ENCODE assay signal across 7 mouse cellular contexts in the genomic region with DNA sequence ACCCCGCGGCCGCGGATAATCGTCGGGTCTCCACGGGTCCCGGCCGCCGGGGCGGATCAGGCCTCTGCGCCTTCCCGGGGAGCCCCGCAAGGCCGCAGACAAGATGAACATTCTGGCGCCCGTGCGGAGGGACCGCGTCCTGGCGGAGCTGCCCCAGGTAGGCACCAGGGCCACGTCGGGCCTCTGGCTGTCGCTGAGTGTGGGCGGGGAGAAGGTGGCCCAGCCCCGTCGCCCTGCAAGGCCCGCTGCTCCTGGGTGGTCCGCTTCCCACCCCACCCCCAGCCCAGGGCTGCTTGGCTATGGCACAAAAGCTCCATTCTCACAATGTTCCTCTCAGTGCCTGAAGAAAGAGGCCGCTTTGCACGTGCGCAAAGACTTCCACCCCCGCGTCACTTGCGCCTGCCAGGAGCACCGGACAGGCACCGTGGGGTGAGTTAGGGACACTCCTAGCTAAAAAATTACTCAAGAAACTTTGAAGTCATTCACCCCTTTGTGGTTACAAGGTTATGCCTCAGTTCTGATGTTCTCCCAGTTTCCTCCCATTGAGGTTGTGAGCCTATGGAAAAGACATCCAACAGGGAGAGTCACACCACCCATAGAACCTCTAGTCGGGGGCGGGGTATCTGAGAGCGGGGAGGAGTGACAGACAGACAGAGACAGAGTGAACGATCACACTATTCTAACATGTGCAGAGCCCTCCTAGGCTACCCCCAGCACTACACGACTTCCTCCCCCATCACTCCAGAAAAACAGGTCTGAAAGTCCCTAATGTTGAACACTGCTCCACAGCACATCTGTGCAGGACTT. TPM values are rescaled to one million over a fixed set of nuclear protein-coding genes. Genes with fewer than 3 reads are reported as not detected.
DNase-seq lines count a peak whose midpoint lies in the region; ATAC-seq and TF ChIP-seq lines count a peak whose summit lies in the region.

No protein-coding gene starts in this region.

- WGBS in hindbrain, postnatal 0 days = under 1% methylated on average over 36 of the region's 42 CpGs

- peak overlapping the region; percentile 93 for H3K9ac ChIP-seq in hindbrain, postnatal 0 days (replicated peaks; ENCODE audit: low read length)

- no peaks in the 10 kb centered on the region for H3K9me3 ChIP-seq in hindbrain, postnatal 0 days (ENCODE audit: low read length)
- H3K9me3 ChIP-seq in megakaryocyte, embryonic 14.5 days = peaks cover 9% of the 10 kb centered on the region

- 0 out of 2 replicates have a peak, but pooled peaks have one; percentile 30 for ATAC-seq in common myeloid progenitor, adult 5-6 weeks (replicated peaks; ENCODE audit: low read depth, poor library complexity, severe bottlenecking)
- peak; percentile 83 for ATAC-seq in hindbrain, postnatal 0 days

- DNase-seq in R1 (ENCODE audit: low read depth, low spot score) = peak; percentile 91
- DNase-seq in gastrocnemius, adult 8-10 months (ENCODE audit: low spot score in 2 of 2) = peak; percentile 24 to 32
- peak; percentile 88 for DNase-seq in hindbrain, postnatal 0 days (ENCODE audit: low spot score)
- peak; percentile 79 to 89 for DNase-seq in left cerebral cortex, postnatal 14 days (ENCODE audit: low spot score in 2 of 2)
- DNase-seq in right cerebral cortex, postnatal 25 days = peak; percentile 70

- peak overlapping the region; percentile 72 for H3K4me2 ChIP-seq in hindbrain, postnatal 0 days (ENCODE audit: low read depth, low read length)

- H3K4me1 ChIP-seq in hindbrain, postnatal 0 days (ENCODE audit: insufficient read depth, low read length) = 0 out of 2 replicates have a peak, but pooled peaks cover 6% of the 10 kb centered on the region
- peaks cover 28% of the 10 kb centered on the region for H3K4me1 ChIP-seq in megakaryocyte, embryonic 14.5 days

- no peak for TF ChIP-seq CTCF in hindbrain, postnatal 0 days (IDR thresholded peaks at IDR 0.05; ENCODE audit: low read depth)

- no peaks in the 10 kb centered on the region for H3K27me3 ChIP-seq in hindbrain, postnatal 0 days (ENCODE audit: insufficient read depth, low read length)
- H3K27me3 ChIP-seq in megakaryocyte, embryonic 14.5 days (replicated peaks) = peaks cover 68% of the 10 kb centered on the region

- intact Hi-C loops in left cerebral cortex, postnatal 14 days (cut with DNase I) = no loop called here

- H3K27ac ChIP-seq in hindbrain, postnatal 0 days = peak overlapping the region; percentile 95

- H3K36me3 ChIP-seq in hindbrain, postnatal 0 days (ENCODE audit: insufficient read depth, low read length) = peaks cover 18% of the 10 kb centered on the region; the same call in 1 of the 2 replicates
- no peaks in the 10 kb centered on the region for H3K36me3 ChIP-seq in megakaryocyte, embryonic 14.5 days (replicated peaks; ENCODE audit: low read length)

- peak overlapping the region; percentile 69 for H3K4me3 ChIP-seq in hindbrain, postnatal 0 days (ENCODE audit: low read length)
- H3K4me3 ChIP-seq in megakaryocyte, embryonic 14.5 days (replicated peaks) = peak overlapping the region; percentile 92

RNA-seq across cellular contexts. Expression of a gene that starts 1.2 kb away (rescaled TPM):
- 2.0 and 2.8 TPM in 2 replicates for total RNA-seq in common myeloid progenitor, adult 5-6 weeks (2017)
- 1 to 10 TPM; 1.6 to 5.5 (median 3.4) TPM for total RNA-seq in gastrocnemius, adult 8-10 months (2022)
- total RNA-seq in hindbrain, postnatal 0 days (2014; rRNA removed) = 85.6 and 96.4 TPM in 2 replicates
- polyA plus RNA-seq in hindbrain, postnatal 0 days (2015; fragmentation: Nextera tagmentation; extraction: Ambion mirVana) = 63.5 and 76.2 TPM in 2 replicates
- total RNA-seq in left cerebral cortex, postnatal 14 days (2021) = 10 to 100 TPM; 32.6 to 34.5 TPM
- 4.5 TPM in 1 of 2 replicates, not detected in the other for polyA plus RNA-seq in megakaryocyte, embryonic 14.5 days (2012; ENCODE audit: insufficient read depth, low replicate concordance)

RNA-seq across cellular contexts. Expression of a gene that starts 3.8 kb away (rescaled TPM):
- 1.8 TPM in 1 of 2 replicates, not detected in the other for total RNA-seq in common myeloid progenitor, adult 5-6 weeks (2017)
- total RNA-seq in gastrocnemius, adult 8-10 months (2022) = under 1 TPM; 0.34 to 0.88 (median 0.52) TPM
- total RNA-seq in hindbrain, postnatal 0 days (2014; rRNA removed) = 1.9 and 4.9 TPM in 2 replicates
- 5.6 and 5.8 TPM in 2 replicates for polyA plus RNA-seq in hindbrain, postnatal 0 days (2015; fragmentation: Nextera tagmentation; extraction: Ambion mirVana)
- 1 to 10 TPM; 5.1 to 6.7 TPM for total RNA-seq in left cerebral cortex, postnatal 14 days (2021)
- polyA plus RNA-seq in megakaryocyte, embryonic 14.5 days (2012; ENCODE audit: insufficient read depth, low replicate concordance) = 0.22 TPM in 1 of 2 replicates, not detected in the other

RNA-seq across cellular contexts. Expression of a gene that starts 6.1 kb away (rescaled TPM):
- total RNA-seq in common myeloid progenitor, adult 5-6 weeks (2017) = 3,236 and 3,976 TPM in 2 replicates
- total RNA-seq in gastrocnemius, adult 8-10 months (2022) = 100 to 1,000 TPM; 671 to 835 (median 744) TPM
- 418 and 469 TPM in 2 replicates for total RNA-seq in hindbrain, postnatal 0 days (2014; rRNA removed)
- 906 and 915 TPM in 2 replicates for polyA plus RNA-seq in hindbrain, postnatal 0 days (2015; fragmentation: Nextera tagmentation; extraction: Ambion mirVana)
- 100 to 1,000 TPM; 643 to 660 TPM for total RNA-seq in left cerebral cortex, postnatal 14 days (2021)
- polyA plus RNA-seq in megakaryocyte, embryonic 14.5 days (2012; ENCODE audit: insufficient read depth, low replicate concordance) = 151 and 1,521 TPM in 2 replicates

RNA-seq across cellular contexts. Expression of a gene that starts 12.9 kb away (rescaled TPM):
- 7.9 and 8.1 TPM in 2 replicates for total RNA-seq in common myeloid progenitor, adult 5-6 weeks (2017)
- total RNA-seq in gastrocnemius, adult 8-10 months (2022) = 1 to 10 TPM in 1 of 4 experiments, under 1 TPM in 3; 0.56 to 1.7 (median 0.64) TPM
- 37.5 and 46.1 TPM in 2 replicates for total RNA-seq in hindbrain, postnatal 0 days (2014; rRNA removed)
- polyA plus RNA-seq in hindbrain, postnatal 0 days (2015; fragmentation: Nextera tagmentation; extraction: Ambion mirVana) = 36.8 and 42.6 TPM in 2 replicates
- total RNA-seq in left cerebral cortex, postnatal 14 days (2021) = 10 to 100 TPM; 27.4 to 29.6 TPM
- 35.9 and 67.9 TPM in 2 replicates for polyA plus RNA-seq in megakaryocyte, embryonic 14.5 days (2012; ENCODE audit: insufficient read depth, low replicate concordance)

RNA-seq across cellular contexts. Expression of a gene that starts 13.0 kb away (rescaled TPM):
- total RNA-seq in common myeloid progenitor, adult 5-6 weeks (2017) = 7.1 and 8.2 TPM in 2 replicates
- under 1 TPM; 0.19 to 0.73 (median 0.50) TPM for total RNA-seq in gastrocnemius, adult 8-10 months (2022)
- total RNA-seq in hindbrain, postnatal 0 days (2014; rRNA removed) = 7.6 and 11.8 TPM in 2 replicates
- 7.3 and 7.7 TPM in 2 replicates for polyA plus RNA-seq in hindbrain, postnatal 0 days (2015; fragmentation: Nextera tagmentation; extraction: Ambion mirVana)
- 1 to 10 TPM; 3.3 to 3.5 TPM for total RNA-seq in left cerebral cortex, postnatal 14 days (2021)
- polyA plus RNA-seq in megakaryocyte, embryonic 14.5 days (2012; ENCODE audit: insufficient read depth, low replicate concordance) = 1.3 and 2.2 TPM in 2 replicates

Comparison
In these comparisons a context has a peak if more than half of its experiments do, and no peak if none do; other contexts are left out.
1. Peak in every context shown above with its lines: DNase-seq, ATAC-seq, H3K4me3 ChIP-seq and H3K27ac ChIP-seq.
2. DNase-seq: peak in every context shown above with its lines; median percentile 91 in R1; 88 in hindbrain, postnatal 0 days; 84 in left cerebral cortex, postnatal 14 days; 70 in right cerebral cortex, postnatal 25 days; 28 in gastrocnemius, adult 8-10 months.